Mouse (Mus musculus) cerebellum, adult 18-20 months (tissue): ENCODE results near the gene Taok3.

Source experiments
- DNase-seq, 2 experiments: peaks; one replicate each; pipeline ENCODE4 v3.0.0; 2021

Gene Taok3

DNA sequence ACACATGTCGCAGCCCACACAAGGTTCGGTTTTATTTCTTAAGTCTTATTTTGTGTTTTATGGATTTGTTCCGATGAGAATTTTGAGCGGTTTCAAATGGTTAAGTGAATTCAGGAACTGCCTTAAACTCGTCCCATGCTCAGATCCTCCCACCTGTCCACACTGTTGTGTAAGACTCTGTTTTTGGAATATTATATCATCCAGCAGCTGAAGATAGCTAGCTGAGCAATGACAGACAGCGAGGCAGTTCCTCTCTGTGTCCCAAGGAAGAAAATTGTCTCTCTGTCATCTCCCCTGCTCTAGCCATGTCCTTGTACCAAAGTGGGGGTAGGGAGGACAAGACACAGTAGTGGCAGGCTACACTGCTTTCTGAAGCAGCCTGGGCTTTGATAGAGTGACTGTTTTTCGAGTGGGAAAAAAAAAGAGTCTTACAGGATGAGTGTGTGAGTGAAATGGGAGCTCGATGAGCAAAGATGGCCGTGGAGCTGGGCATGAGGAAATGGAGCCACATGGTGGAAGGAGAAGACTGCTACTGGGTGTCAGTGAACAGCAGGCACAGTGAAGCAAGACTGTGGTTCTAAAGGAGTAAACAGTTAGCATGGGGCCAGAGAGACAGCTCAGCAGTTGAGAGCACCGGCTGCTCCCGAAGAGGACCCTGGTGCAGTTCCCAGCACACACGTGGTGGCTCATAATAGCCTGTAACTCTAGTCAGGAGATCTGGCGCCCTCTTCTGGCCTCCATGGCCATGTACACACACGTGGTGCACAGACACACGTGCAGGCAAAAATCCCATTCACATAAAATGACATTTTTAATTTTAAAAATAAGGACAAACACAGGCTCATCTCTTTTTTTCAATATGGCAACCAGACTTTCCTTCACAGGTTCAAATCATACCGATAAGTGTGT lies 27.5 kb downstream of the Taok3 start:
- peak in 1 of 2 experiments; percentile 39 for DNase-seq

DNA sequence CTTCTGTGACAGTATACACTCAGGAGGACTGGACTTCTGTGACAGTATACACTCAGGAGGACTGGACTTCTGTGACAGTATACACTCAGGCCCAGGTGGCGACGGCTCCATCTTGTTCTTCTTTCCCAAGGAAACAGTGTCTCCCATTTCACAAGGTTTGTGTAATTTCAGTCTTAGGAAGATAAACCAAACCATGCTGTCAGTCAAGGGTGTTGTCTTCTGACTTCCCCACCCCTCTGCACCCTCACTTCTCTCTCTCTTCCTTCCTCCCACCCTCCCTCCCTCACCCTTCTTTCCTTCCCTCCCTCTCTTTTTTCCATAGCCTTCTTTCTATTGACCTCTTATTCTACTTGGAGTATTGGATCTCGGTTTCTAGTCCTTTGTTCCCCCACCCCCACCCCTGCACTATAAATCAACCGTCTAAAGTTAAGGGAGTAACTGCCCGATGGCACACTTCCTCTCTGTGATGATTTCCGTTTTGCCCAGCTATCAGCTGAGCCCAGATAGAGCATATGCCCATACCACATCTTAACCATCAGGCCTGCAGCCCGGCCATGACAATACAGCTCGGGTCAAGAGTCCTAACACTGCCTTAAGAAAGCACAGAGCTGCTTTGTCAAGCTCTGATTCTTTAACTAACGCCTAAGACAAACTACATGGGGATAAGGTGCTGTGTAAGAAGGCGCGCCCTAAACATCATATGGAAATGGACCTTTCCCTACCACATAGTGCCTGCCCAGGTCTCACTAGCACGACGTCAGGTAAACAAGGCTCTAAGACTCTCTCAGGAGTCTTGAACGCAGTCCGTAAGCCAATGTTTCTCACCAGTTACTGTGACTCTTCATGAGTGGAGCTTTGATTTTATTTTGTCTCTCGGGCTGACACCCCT lies 29.4 kb downstream of the Taok3 start:
- no peak for DNase-seq

DNA sequence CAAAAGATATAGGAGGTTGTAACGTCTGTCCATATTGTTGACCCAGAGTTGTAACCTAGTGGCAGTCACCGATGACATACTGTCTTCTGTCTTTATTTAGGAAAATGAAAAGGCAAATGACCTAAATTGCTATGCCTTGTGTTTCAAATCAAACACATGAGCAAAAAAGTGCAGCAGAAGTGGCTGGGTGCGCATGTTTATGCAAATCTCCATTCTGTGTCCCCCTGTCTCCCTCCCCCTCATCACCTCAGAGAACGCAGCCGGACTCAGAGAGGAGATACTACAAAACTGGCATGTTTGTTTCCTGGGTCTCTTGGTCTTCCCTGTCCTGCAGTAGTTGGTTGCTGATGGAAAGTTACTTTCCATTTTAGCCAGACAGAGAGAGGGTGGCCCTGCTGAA lies 30.1 kb downstream of the Taok3 start:
- no peak for DNase-seq

DNA sequence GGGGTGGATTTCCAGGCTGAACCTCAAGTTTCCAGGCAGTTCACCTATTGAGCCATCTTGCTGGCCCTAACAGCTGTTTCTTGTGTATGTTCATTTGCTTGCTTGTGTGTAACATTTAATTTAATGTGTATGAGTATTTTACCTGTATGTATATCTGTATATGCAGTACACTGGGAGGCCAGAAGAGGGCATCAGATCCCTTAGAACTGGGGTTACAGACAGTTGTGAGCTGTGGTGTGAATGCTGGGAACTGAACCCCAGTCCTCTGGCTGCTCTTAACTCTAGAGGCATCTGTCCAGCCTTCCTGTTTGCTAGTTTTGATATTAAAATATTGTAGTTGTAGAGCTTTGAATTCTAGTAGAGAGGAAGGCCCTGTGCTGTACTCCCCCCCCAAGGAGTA lies 33.0 kb downstream of the Taok3 start:
- no peak for DNase-seq

DNA sequence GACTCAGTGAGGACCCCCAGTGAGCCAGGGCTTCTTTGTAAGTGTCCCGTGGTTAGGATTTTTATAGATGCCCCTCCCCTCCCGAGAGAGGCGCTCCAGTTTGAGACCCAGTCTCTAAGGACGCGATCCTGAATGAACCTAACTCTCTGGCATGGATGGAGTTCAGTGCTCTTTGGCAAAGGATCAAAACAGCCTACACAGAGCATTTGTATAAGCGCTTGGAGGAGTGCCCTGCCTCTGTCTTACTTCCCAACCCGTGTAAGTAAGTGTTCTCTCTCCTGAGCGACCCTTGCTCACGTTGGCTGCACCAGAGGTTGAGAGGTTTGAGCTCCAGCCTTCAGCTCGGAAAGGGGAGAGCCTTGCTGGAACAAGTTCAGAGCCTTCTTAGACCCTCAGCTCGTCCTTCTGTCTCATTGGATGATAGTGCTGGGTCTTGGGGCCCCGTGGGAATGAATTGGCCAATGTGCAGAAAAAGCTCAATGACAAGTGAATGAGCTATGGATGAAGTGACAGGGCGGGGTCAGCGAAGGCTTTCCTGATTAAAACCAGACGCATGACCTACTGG lies 33.7 kb downstream of the Taok3 start:
- no peak for DNase-seq

DNA sequence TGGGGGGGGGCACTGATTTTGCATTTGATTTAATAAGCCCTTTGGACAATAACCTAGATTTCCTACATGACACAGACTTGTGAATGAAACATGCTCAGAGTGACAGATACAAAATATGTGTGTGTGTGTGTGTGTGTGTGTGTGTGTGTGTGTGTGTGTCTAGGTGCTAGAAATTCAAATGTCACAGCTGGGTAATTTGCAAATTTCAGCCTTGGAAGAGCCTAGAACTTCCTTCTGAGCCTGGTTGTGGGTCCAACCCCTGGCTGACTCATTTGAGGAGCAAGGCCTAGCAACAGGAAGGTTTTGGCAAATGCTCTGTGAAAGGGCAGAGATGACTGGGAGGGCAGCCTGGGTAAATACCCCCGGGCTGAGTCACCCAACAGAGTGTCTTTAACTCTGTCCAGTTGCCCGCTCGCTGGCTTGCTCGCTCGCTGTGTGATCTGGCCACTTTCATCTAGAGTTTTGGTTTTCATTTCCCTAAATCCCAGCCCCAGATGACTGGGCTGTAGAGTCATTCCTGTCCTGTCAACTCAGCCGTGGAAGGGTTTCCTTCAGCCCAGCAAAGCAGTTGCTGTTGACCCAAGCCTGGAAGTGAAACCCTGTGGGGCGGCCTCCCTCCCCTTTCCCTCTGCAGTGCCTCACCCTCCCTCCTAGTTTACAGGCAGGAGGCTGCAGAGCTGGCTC lies 38.5 kb downstream of the Taok3 start:
- no peak for DNase-seq

DNA sequence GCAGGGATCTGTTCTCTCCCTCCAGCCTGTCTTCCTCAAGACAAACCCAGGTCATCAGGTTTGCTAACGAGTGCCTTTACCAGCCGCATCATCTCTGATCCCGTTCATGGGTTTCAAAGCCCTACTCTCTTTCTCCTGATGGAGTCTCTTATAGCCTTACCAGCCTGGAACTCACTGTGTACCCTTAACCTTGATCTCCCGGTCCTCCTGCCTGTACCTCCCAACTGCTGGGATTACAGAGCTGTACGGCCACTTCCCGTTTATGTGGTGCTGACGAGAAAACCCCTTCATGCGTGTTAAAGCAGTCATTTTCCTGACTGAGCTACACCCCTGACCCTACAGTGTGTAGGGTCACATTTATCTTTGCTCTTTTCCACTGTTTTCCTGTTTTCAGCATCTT lies 39.4 kb downstream of the Taok3 start:
- no peak for DNase-seq

DNA sequence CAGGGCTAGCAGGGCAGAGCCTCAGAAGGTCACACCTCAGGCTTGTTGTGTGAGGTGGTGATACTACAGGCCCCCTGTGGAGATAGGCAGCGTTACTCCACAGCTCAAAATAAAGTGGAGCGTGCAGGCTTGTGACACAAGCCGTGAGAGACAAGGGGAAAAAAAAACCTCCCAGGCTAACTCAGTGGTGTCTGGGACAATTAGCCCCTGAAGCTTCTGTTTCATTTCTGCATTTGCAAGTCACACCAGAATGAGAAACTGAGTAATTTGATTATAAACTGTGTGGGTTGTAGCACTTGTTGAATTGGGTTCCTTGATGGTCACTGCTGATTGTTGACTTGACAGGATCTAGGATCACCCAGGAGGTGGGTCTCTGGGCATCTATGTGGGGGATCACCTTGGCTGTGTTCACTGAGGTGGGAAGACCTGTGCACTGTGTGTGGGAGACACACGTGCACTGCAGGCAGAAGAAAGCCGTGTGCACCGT lies 39.9 kb downstream of the Taok3 start:
- no peak for DNase-seq

DNA sequence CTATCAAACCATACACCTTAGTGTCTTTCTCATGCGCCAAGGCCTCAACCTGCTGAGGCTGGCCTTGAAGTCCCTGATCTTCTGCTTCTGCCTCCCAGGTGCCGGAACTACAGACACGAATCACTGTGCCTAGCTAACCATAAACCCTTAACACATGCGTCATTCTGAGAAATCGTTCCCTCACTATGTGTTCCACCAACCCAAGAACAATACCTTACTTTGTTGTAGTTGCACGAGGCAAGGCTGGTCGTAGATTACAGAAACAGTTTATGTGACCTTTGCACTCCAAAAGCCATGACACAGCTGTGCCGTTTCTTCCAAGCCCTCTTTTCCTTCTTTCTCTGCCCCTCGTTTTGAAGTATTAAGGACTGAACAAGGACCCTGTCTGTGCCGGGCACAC lies 40.6 kb downstream of the Taok3 start:
- DNase-seq = no peak

DNA sequence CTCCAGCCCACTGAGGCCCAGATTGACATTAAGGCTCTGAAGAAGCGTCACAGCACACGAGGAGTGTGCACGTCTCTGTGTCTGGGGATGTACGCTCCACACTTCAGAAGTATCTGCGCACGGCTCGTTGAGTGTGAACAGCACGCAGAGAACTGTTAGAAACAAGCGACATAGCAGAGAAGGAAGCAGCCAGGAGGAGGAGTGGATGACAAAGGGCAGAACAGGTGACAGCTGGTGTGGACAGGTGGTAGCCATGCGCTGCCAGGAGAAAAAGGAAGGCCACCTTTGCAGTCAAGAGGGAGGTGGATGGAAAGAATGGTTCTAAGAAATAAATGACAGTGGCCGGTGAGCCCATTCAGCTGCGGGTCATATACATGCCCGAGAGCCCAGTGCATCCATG lies 43.9 kb downstream of the Taok3 start:
- peak; percentile 95 to 96 for DNase-seq

DNA sequence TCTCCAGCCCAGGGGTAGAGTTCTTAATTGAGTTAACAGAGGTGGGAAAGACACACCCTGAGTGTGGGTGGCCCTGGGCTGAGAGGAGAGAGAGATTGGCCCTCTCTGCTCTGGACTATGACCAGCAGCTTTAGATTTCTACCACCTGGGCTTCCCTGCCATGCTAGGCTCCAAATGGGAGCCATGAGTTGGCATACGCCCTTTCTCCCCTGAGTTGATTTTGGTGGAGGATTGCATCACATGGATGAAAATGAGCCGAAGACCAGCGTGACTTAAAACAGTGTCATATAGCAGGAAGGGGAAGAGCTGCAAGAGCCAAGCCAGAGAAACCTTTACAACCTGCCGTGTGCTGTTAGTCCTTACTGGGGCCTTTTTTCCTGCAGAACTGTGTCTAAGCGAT lies 44.6 kb downstream of the Taok3 start:
- peak; percentile 36 to 39 for DNase-seq

DNA sequence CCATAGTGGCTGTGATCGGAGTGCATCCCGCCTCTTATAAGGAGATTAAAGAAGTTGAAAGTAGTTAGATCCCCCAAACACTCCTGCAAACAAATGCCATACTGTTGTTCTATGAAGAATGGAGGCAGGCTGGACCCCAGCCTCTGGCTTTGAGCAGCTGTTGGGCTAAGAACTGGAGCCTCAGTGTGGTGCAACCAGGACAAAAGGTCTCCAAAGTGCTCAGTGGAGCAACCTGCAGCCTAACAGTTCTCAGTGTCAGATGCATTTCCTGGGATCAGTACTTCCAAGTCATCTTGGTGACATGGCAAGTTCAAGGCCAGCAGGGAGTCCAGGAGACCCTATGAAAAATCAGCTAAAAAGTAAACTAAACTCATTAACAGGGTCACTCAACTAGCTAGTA lies 45.0 kb downstream of the Taok3 start:
- DNase-seq = no peak

DNA sequence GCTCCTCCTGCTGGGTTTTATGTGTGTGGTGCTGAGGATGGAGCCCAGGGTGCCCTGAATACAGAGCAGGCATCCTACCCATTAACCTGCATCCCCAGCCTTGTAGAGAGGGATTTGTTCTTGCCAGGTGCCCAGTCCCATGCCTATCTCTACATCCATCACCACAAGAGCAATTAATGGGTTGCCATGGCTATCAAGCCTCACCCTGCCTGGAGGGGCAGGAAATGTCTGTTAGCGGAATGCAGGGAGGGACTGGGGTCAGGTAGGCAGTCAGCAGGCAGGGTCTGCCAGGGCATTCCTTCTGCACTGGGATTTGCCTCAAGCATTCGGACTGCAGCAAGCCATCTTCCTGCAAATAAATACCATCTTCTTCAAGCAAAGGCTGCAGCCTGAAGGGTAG lies 46.0 kb downstream of the Taok3 start:
- DNase-seq = peak in 1 of 2 experiments; percentile 20

DNA sequence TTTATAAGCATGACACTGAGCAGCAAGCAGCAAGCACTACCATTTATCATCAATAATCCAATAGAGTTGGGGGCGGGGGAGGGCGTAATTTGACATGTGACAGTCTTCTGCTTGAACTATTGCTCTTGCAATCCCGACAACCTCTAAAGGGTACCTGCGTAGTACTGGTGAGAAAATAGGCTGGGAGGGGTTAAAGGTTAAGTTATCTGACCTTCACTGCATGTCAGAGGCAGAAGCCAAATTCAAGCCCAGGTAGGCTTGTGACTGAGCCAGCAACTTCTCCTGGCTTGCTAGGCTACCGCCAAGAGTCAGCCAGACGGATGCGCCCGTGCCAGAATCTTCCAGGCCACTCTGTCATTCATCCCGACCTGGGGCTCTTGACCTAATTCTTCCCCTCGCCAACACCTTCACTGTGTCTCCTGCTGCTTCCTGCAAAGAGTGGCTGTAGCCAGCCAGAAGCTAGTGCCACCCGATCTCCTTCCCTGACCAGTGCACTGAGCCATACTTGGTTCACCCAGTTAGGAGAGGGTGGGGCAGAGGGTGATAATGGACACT lies 47.0 kb downstream of the Taok3 start:
- peak; percentile 92 to 97 for DNase-seq

DNA sequence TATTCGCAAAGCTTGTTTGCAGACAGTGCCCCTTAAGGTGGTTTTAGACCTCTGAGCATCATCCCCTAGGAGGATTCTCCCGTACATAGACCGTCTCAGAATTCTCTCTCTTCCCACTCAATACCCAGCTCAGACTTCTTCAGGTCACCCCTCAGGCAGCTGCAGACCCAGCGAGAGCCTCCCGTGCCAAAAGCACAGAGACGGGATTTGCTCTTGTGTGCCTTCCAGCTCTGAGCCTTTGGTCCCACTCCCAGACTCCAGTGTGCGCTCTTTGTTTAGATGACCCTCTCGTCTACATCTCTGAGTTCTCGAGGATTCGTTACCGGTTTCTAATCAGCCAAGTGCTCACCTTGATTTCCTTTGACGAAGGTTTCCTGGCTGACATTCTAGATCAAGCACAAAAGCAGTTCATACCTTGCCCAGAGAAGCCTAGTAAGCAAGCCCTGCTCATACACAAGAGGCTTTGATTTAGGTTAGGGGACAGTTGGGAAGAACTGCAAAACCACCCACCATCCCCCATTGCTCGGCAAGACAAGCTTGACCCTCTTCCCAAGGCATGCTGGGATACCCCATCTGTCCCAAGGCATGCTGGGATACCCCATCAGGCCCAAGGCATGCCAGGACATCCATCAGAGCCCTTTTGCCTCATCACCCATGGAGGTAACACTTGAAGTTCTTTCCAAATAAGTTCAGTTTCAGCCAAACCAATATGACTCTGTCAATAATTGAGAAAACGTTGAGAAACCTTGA lies 48.6 kb downstream of the Taok3 start:
- peak in 1 of 2 experiments; percentile 18 for DNase-seq

DNA sequence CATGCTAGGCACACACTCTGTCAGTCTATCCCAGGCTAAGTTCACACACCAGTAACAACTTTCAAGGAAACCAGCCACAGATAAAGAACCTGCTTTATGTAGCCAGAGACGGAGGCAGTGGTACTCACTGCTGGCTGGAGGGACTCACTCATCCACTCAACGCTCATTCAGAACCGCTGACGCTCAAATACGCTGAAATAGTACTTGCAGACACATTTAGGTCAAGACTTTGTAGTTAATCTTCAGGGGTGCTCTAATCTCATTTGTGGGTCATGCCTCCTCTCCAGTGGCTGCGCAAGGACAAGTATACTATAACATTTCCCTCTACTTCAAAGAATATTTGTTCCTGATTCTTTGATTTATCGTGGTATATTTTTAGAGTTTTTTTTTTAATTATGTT lies 54.1 kb downstream of the Taok3 start:
- no peak for DNase-seq

DNA sequence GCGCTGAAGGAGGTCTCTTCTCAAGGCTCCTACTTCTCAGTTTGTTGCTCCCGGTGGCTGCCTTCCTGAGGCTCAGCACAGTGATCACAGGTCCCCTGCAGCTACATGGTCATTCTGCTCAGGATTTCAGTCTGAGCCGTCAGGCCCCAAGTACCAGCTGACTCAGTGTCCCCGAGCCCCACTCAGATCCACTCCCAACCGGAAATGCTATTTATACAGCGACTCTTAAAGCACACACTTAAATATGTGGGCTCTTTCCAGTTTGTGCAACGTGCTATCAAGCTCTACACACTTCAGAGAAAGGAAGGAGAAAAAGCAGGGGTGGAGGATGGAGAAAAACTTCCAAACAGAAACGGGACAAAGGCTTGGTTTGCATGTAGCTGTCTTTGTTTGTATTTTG lies 56.0 kb downstream of the Taok3 start:
- DNase-seq = no peak

DNA sequence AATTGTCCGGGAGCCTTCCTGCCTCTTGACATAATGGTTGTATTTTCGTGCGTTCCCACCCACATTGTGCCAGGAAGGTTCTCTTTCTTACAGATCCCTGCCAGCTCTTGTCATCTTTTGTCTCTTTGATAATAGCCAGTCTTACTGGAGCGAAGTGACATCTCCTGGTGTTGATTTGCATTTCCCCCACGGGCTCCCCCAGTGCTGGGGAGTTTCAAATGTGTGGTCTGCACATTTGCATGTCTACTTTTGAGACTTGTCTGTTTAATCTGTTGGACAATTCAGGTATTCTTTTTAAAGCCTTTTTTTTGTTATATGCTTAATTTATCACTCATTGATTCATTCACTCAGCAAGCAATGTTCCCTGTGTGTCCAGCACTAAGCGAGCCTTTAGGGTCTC lies 58.1 kb downstream of the Taok3 start:
- DNase-seq = no peak

DNA sequence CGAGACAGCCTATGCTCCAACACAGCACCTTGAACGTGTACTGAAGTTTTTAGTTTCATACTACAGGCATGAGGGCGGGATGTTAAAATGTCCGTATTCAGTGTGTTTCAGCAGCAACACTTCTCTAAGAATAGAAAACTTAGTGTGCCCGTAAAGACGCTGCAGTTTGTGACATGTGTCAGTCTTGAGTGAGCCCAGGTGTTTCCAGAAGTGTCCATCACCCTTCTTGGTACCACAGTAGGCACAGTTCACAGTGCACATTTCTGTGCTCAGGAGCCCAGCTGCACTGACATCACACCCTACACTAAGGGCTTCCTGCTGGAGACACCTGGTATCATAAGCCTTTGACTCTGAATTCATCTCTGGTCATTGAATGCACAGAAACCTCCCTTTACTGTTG lies 58.6 kb downstream of the Taok3 start:
- no peak for DNase-seq

DNA sequence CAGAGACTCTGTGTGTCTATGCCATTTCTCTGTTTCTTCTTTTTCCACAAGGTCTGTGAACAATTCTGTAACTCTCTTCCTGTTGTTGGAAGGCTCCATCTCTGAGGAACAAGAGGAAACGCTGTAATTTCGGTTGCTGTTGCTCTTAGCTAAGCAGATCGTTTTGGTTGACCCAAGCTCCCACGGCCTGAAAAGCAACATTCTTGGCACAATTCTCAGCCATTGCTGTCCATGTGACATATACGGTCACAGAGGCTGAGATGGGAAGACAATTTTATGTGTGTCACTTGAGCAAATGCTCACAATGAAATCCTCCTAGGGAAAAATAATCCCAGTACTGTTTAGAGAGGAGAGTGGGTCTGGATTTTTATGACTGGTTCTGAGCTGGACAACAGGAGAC lies 62.0 kb downstream of the Taok3 start:
- DNase-seq = no peak

DNA sequence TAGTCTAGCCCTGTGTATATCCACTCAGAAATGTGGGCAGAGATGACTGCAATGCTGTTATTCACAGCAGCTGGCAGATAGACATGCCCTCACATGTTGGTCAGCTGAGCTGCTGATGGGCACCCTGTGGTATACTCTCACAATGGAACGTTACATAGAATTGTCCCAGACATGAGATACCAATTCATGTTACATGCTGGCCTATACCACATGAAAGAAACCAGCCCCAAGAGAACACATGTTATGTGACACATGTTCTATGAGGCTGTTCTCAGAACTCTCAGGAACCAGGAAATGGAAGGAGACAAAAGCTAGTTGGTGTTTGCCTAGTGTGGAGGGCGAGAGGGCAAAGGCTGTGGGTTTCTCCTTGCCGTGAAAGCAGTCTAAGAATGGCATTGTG lies 62.5 kb downstream of the Taok3 start:
- DNase-seq = no peak

DNA sequence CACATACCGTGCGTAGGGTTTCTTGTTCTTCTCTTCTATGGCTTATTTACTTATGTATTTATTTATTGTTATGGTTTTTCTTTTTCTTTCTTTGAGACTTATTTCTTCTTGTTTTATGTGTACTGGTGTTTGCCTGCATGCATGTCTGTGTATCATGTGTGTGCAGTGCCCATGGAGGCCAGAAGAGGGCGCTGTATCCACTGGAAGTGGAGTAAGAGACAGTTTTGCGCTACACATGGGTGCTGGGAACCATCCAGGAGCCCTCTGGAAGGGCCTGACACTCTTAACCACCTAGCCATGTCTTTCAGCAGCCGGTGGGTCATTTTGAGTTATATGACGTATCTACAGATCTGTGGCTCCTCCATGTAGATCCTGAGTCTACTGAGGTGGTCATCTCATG lies 64.9 kb downstream of the Taok3 start:
- no peak for DNase-seq
